Mouse (Mus musculus) urinary bladder, adult 2 months (tissue): ENCODE measurements around the gene Sar1a. TPM values are rescaled to one million over a fixed set of nuclear protein-coding genes. Genes with fewer than 3 reads are reported as not detected.

Experiments used
- DNase-seq: peaks from one replicate; pipeline ENCODE4 v3.0.0; 2022; ENCODE audit warnings: low spot score
- polyA plus RNA-seq: library from polyadenylated mRNA; depleted of rRNA; stranded (reverse); fragments of >200 nt; gene quantifications from 2 replicates; pipeline ENCODE4 v1.2.3, GENCODE M21; 2012; rRNA removed

Sar1a gene
- polyA plus RNA-seq, 1 experiment = 162 TPM

DNA sequence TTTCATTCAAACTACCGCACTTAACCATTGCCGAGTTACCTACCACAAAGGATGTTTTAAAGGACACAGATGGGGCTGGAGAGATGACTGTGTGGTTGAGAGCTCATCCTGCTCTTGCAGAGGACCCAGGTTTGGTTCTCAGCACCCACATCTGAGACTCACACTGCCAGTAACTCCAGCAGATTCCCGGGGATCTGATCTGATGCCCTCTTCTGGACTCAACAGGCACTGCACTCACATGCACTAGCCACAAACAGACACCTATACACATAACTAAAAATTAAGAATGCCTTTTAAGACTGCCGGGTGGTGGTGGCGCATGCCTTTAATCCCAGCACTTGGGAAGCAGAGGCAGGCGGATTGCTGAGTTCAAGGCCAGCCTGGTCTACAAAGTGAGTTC lies 50.1 kb downstream of the Sar1a start:
- DNase-seq = no peak

DNA sequence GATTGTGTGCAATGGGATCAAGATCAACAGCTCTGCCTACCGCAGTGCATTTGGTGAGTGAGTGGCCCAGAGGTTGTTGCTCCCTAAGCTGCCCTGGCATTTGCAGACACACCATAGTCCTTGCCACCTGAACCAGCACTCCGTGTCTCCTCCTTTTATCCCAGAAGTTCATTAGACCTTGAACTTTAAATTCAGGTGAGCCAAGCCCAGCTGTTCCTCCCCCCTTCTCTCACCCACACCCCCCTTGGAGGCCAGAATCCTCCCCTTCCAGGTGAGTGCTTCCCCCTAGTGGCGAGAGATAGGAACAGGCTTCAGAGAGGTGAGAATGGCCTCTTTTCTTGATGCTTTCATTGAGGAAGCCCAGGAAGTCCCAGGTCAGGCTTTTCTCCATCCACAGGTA lies 54.3 kb downstream of the Sar1a start:
- no peak for DNase-seq

DNA sequence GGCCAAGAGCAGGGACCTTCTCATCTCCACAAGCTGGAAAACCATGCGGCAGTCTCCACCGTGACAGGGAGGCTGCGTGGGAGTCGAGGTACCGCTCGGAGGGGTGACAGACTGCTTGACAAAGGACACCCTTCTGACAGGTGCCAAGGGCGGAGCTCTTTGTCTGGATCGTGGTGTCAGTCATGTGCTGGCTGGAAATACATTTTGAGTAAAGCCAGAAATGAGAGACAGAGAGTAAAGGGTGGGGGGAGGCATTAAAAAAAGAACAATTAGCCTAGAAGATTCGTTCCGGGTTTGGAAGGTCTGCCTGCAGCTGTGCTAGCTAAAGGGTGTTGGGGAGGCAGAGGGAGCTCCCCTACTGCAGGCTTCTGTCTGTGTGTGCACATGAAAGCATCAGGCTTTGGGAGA lies 56.6 kb downstream of the Sar1a start:
- DNase-seq = no peak

DNA sequence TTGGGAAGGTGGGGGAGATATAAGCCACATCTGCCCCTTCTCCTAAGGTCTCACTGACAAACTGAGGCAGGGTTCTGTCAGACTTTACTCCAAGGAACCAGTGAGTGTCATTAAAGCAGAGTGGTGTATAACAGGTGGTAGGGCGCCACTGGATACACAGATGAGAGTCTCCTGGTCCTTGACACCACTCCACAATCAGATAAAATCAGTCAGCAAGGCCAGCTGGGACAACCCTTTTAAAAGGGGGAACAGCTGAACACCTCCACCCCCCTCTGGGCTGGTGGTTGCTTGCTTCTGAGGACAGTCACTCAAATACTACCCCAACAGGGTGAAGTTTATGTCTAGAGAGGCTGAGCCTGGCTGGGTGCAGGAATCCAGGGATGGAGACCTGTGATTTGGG lies 57.4 kb downstream of the Sar1a start:
- DNase-seq = no peak

DNA sequence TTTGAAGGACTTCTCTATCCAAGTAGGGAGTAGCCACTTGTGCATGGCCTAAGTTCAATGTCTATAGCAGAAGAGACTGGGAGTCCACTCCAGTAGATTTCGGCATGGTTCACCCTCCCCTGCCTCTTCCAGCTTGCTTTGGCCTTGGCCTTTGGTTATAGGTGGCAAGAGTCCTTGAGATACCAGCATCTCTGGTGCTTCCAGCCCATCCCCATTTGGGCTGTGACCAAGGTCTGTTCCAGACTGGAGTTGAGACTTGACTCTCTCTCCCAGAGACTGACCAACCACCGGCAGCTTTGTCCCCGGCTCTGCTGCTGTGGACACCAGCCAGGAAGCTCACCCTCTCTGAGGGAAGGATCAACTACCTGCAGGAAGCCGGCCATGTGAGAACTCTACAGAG lies 58.0 kb downstream of the Sar1a start:
- DNase-seq = no peak

DNA sequence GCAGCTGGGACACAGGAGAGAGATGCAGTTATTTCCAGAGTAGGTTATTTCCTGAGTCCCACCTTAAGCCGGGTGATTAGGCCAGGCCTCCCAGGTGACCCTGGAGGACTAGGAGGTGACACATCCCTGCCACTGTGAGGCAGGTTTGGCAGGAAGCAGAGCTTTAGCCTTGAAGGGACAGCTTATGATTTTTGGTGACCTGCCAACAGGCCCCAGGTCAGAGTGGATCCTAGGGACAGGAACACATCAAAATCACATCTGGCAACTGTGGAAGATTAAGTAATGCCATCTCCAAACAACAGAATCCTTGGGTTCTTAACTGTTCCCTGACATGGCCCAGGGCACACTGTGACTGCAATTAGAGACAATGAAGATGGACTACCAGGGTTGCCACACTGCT lies 61.2 kb downstream of the Sar1a start:
- no peak for DNase-seq

DNA sequence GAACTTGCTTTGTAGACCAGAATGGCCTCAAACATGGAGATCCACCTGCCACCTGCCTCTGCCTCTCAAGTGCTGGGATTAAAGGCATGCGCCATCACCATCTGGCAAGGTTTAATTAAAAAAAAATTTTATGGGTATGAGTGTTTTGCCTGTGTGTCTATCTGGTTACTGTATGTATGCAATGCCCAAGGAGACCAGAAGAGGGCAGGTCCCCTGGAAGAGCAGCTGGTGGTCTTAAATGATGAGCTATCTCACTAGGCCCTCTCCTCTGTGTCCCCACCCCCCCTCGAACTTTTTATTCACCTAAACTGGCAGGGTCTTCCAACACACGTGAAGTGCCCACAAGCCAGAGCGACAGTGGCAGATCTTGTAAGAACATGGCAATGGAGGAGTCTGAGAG lies 61.8 kb downstream of the Sar1a start:
- DNase-seq = no peak

DNA sequence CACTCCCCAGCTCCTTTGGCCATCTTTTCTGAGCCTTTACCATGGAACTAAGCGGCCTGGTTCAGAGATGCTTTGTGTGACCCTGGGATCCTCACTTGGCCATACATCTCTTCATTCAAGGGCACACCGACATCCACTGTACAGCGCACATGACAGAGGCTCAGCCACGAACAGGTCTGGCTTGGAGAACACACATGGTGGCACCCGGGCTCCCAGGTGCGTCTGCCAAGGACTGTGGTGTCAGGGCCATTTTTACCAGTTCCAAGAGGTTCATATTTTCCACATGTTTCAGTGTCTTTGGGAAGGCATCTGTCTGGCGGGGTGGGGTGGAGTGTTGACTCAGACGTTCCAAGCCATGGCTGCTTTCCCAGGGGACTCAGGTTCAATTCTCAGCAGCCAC lies 62.2 kb downstream of the Sar1a start:
- DNase-seq = no peak

Other genes starting within 250 kb of the Sar1a start
- gene Eif4ebp2, start 227.6 kb upstream of the Sar1a start, polyA plus RNA-seq = 60.2 and 86.0 TPM in 2 replicates
- 11.8 and 12.6 TPM in 2 replicates for gene Lrrc20, start 204.5 kb upstream of the Sar1a start, polyA plus RNA-seq
- 0.03 and 0.04 TPM in 2 replicates for gene Npffr1, start 84.8 kb upstream of the Sar1a start, polyA plus RNA-seq
- gene Ppa1, start 31.7 kb upstream of the Sar1a start, polyA plus RNA-seq = 80.6 and 99.8 TPM in 2 replicates
- 25.6 and 25.8 TPM in 2 replicates for gene Tysnd1, start 15.2 kb downstream of the Sar1a start, polyA plus RNA-seq
- 188 and 194 TPM in 2 replicates for gene Aifm2, start 35.0 kb downstream of the Sar1a start, polyA plus RNA-seq
- gene H2afy2, start 103.8 kb downstream of the Sar1a start, polyA plus RNA-seq = 19.5 and 20.0 TPM in 2 replicates